Mouse (Mus musculus) right cerebral cortex, postnatal 36 days (tissue): ENCODE measurements around the gene Klk11.
A peak's percentile ranks its signal among the peaks of the same experiment; 100 is the strongest.

Source experiments
- DNase-seq, 2 experiments: peaks; one replicate each; pipeline ENCODE4 v3.0.0; 2022; ENCODE audit warnings: low spot score in 2 of 2, mixed read lengths in 1 of 2

Gene Klk11

GRCm38 (mm10) chr7:43774364-43774763 lies at the start of gene Klk11:
Gene Klk11 (plus strand): TSS chr7:43774604.
- DNase-seq = no peak

- peak in 1 of 2 experiments; percentile 12 for DNase-seq
Measured at GRCm38 (mm10) chr7:43747788-43748187, 26.6 kb upstream of the Klk11 start.

- DNase-seq = no peak
Measured at GRCm38 (mm10) chr7:43752806-43753205, 21.6 kb upstream of the Klk11 start.

GRCm38 (mm10) chr7:43766484-43766883 lies 7.9 kb upstream of the Klk11 start:
- no peak for DNase-seq

- DNase-seq = no peak
Measured at GRCm38 (mm10) chr7:43768597-43768996, 5.8 kb upstream of the Klk11 start, which contains the start of gene Klk12. Gene Klk12 (plus strand): TSS chr7:43768897.

- DNase-seq = no peak
Measured at GRCm38 (mm10) chr7:43769636-43770035, 4.8 kb upstream of the Klk11 start.

GRCm38 (mm10) chr7:43770701-43771100 lies 3.7 kb upstream of the Klk11 start:
- DNase-seq = no peak

- DNase-seq = no peak
Measured at GRCm38 (mm10) chr7:43771916-43772315, 2.5 kb upstream of the Klk11 start.

GRCm38 (mm10) chr7:43772901-43773300 lies 1.5 kb upstream of the Klk11 start:
- DNase-seq = no peak

- no peak for DNase-seq
Measured at GRCm38 (mm10) chr7:43774802-43775201, 398 bp downstream of the Klk11 start.

- no peak for DNase-seq
Measured at GRCm38 (mm10) chr7:43775311-43776057, 1.1 kb downstream of the Klk11 start.

- DNase-seq = no peak
Measured at GRCm38 (mm10) chr7:43776506-43776905, 2.1 kb downstream of the Klk11 start.

- no peak for DNase-seq
Measured at GRCm38 (mm10) chr7:43777423-43777822, 3.0 kb downstream of the Klk11 start.

GRCm38 (mm10) chr7:43778176-43778970 lies 4.0 kb downstream of the Klk11 start:
- no peak for DNase-seq

- DNase-seq = no peak
Measured at GRCm38 (mm10) chr7:43780241-43780640, 5.8 kb downstream of the Klk11 start.

GRCm38 (mm10) chr7:43780746-43781145 lies 6.3 kb downstream of the Klk11 start, which contains the start of gene Klk10:
Gene Klk10 (plus strand): TSS chr7:43781035.
- no peak for DNase-seq

- DNase-seq = no peak
Measured at GRCm38 (mm10) chr7:43781541-43781940, 7.1 kb downstream of the Klk11 start.

GRCm38 (mm10) chr7:43782275-43783265 lies 8.2 kb downstream of the Klk11 start:
- DNase-seq = peak in 1 of 2 experiments; percentile 30

- no peak for DNase-seq
Measured at GRCm38 (mm10) chr7:43785286-43785685, 10.9 kb downstream of the Klk11 start.

GRCm38 (mm10) chr7:43788096-43788495 lies 13.7 kb downstream of the Klk11 start:
- DNase-seq = no peak

GRCm38 (mm10) chr7:43789295-43789694 lies 14.9 kb downstream of the Klk11 start:
- DNase-seq = no peak

- no peak for DNase-seq
Measured at GRCm38 (mm10) chr7:43791591-43791990, 17.2 kb downstream of the Klk11 start, which contains the start of gene Klk9. Gene Klk9 (plus strand): TSS chr7:43791891.
